Mouse (Mus musculus) embryonic facial prominence, embryonic 15.5 days (tissue): ENCODE results near the gene Gm13275. TPM values are rescaled to one million over a fixed set of nuclear protein-coding genes. Genes with fewer than 3 reads are reported as not detected.
"Not testable (repeated sequence)": the region's sequence is repeated elsewhere in the genome, so short reads cannot be mapped to it uniquely, and the experiment has no call there.

Source experiments
- ATAC-seq: fragments of 200-750 bp; cut with Nextera tagmentation; 2 replicates; pipeline ENCODE4 v1.8.0; 2017; ENCODE audit warnings: low read depth, moderate TSS enrichment; ENCODE audit not compliant: insufficient number of reproducible peaks, low FRiP score, low TSS enrichment
- H3K27ac ChIP-seq: fragments of 300-500 bp; sonication (generic); replicated peaks from 2 replicates; pipeline ENCODE4 v1.5.1; 2015; ENCODE audit warnings: mild to moderate bottlenecking, inconsistent platforms
- H3K27me3 ChIP-seq: fragments of 300-500 bp; sonication (generic); 2 replicates; pipeline ENCODE4 v1.6.1; 2015; ENCODE audit warnings: inconsistent platforms
- H3K36me3 ChIP-seq: fragments of 300-500 bp; sonication (generic); 2 replicates; pipeline ENCODE4 v1.6.1; 2015; ENCODE audit warnings: mild to moderate bottlenecking, inconsistent platforms
- H3K4me1 ChIP-seq: fragments of 300-500 bp; sonication (generic); 2 replicates; pipeline ENCODE4 v1.6.1; 2015; ENCODE audit warnings: inconsistent platforms
- H3K4me2 ChIP-seq: fragments of 300-500 bp; sonication (generic); replicated peaks from 2 replicates; pipeline ENCODE4 v1.6.1; 2015; ENCODE audit warnings: mild to moderate bottlenecking, inconsistent platforms
- H3K4me3 ChIP-seq: fragments of 300-500 bp; sonication (generic); replicated peaks from 2 replicates; pipeline ENCODE4 v1.5.1; 2015; ENCODE audit warnings: mild to moderate bottlenecking, inconsistent platforms
- H3K9ac ChIP-seq: fragments of 300-500 bp; sonication (generic); 2 replicates; pipeline ENCODE4 v1.6.1; 2015; ENCODE audit warnings: inconsistent platforms
- H3K9me3 ChIP-seq: fragments of 300-500 bp; sonication (generic); replicated peaks from 2 replicates; pipeline ENCODE4 v1.6.1; 2016; ENCODE audit warnings: inconsistent platforms
- WGBS: fragments of 180-500 bp; shearing (Covaris S2); methylation state at CpG from one replicate; pipeline ENCODE4 v1.1.7; 2015; 5-methylcytosine and 5-hydroxymethylcytosine counted together
- polyA plus RNA-seq: library from polyadenylated mRNA; unstranded; fragments of >200 nt; fragmentation: Nextera tagmentation; extraction: Ambion mirVana; gene quantifications from 2 replicates; pipeline ENCODE4 v1.2.1, GENCODE M21; 2015

Gene Gm13275
- polyA plus RNA-seq = not detected in 2 replicates

GRCm38 (mm10) chr4:88793936-88794675 lies at the start of gene Gm13275:
Gm13275 (plus strand) TSS chr4:88794487.
- WGBS = 0% methylated on average over 9 of the region's 52 CpGs
- H3K9ac ChIP-seq, H3K4me3 ChIP-seq, H3K27ac ChIP-seq, ATAC-seq, H3K4me1 ChIP-seq, H3K9me3 ChIP-seq, H3K4me2 ChIP-seq, H3K36me3 ChIP-seq, H3K27me3 ChIP-seq: not testable (repeated sequence)

DNA sequence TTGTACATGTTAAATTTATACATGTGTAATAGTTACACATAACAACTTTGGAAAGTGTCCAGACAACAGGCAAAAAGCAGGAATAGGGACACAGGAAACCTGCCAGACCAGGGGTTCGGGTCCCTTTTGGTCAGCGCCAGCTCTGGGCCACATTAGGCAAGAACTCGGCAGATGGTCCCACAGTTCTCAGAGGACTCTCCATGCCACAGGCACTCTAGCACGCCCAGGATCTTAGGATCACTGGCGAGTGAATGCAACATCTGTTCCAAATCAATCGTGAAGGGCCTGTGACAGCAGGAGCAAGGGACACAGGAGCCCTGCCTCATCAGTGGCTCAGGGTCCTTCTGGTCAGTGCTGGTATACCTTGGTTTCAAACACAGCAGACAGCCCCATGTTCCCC lies 44.4 kb upstream of the Gm13275 start:
- no peak for ATAC-seq
- Histone ChIP-seq H3K4me1 (no peaks in the 10 kb centered on the region), H3K9me3 (no peaks in the 10 kb centered on the region), H3K9ac (no peak overlapping the region), H3K4me3 (no peak overlapping the region), H3K27me3 (no peaks in the 10 kb centered on the region), H3K4me2 (no peak overlapping the region), H3K27ac (no peak overlapping the region), H3K36me3 (no peaks in the 10 kb centered on the region)
- 29% methylated on average over 6 of the region's 6 CpGs for WGBS

- not testable (repeated sequence) for H3K36me3 ChIP-seq, H3K27me3 ChIP-seq, H3K9me3 ChIP-seq, ATAC-seq, H3K4me2 ChIP-seq, H3K4me3 ChIP-seq, H3K27ac ChIP-seq, H3K4me1 ChIP-seq, H3K9ac ChIP-seq
- WGBS = 71% methylated on average over 15 of the region's 15 CpGs
These were observed 39.4 kb upstream of the Gm13275 start, which contains the start of gene Gm13271 for GRCm38 (mm10) chr4:88754818-88755340. Gm13271 (plus strand) TSS chr4:88754868.

- H3K9ac ChIP-seq = peak overlapping the region; percentile 70
These were observed 37.4 kb upstream of the Gm13275 start for GRCm38 (mm10) chr4:88756581-88757513.

DNA sequence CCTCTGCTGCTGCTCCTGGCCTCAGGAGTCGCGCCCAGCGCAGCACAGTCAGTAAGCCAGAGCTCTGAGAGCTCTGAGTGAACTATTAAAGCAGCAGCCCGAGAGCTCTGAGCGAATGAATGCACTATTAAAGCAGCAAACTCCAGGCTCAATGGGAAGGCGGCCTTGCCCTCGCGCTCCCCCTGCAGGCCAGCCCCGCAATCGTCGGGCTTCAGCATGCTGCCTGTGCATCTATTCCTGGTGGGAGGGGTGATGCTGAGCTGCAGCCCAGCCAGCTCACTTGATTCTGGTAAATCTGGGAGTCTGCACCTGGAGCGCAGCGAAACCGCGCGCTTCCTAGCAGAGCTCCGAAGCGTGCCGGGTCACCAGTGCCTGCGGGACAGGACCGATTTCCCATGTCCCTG lies 36.7 kb upstream of the Gm13275 start:
- H3K27me3 ChIP-seq, H3K36me3 ChIP-seq, H3K9me3 ChIP-seq, H3K4me1 ChIP-seq: not testable (repeated sequence)
- peak; percentile 99 for ATAC-seq
- H3K27ac ChIP-seq = peak overlapping the region; percentile 98
- 0% methylated on average over 13 of the region's 21 CpGs for WGBS
- peak overlapping the region; percentile 70 for H3K4me2 ChIP-seq
- H3K9ac ChIP-seq = peak overlapping the region; percentile 70; the same call in 1 of the 2 replicates
- peak overlapping the region; percentile 56 for H3K4me3 ChIP-seq

More at GRCm38 (mm10) chr4:88756581-88757513, 37.4 kb upstream of the Gm13275 start:
- WGBS = 8% methylated on average over 29 of the region's 31 CpGs
- not testable (repeated sequence) for H3K4me1 ChIP-seq, H3K9me3 ChIP-seq, H3K36me3 ChIP-seq, ATAC-seq, H3K27me3 ChIP-seq
- Histone ChIP-seq H3K4me3 (peak overlapping the region; percentile 56), H3K27ac (peak overlapping the region; percentile 98), H3K4me2 (peak overlapping the region; percentile 70)

DNA sequence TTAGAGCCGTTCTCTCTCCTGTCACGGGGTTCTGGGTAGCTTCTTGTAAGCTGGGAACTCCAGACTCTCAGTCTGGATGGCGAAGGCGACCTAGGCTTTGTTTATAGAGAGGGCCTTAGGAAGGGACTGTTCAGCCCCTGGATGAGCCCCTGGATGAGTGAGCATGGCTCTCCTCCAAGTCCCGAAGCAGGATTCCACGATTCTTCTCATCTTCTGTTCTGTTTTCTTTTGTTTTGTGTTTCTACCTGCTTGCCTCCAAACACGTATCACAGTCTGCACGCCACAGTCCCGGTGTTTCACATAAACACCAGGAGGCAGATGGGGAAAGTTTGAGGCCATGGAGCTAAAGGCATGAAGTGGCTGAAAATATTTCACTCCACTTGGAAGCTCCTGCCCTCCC lies 35.5 kb upstream of the Gm13275 start:
- H3K27me3 ChIP-seq = not testable (repeated sequence)

DNA sequence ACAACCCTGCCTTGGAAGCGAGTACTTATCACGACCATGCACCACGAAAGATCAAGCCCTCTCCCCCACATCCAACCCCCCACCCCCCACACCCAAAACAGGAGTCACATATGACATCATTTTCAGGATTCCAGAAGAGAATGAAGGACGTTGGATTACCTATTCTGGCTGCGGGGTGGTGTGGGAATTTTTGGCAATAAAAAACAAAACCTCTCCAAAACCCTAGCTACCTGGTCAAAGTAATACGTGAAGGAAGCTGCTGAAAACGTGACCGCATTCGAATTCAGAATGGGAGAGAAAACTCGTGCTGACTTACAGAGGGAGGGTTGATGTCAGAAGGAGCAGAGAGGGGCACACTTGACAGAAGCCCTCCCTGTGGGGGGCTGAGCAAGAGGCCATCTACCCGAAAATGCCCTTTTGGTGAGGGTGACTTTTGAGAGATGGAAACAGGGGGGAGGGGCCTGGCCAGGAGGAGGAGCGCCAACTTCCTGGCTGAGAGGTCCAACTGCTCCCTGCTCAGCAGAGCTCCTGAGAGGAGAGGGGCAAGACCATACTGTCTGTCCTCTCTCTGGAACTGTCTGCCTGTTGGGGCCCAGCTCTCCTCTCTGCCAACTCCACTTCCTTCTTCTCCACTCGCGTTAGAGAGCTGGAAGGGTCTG lies 34.5 kb upstream of the Gm13275 start, which contains the start of gene Gm13283:
TSS of gene Gm13283 (plus strand) at position 510 of the 659 bp plus-strand sequence.
- not testable (repeated sequence) for H3K4me1 ChIP-seq, H3K36me3 ChIP-seq, ATAC-seq, H3K9ac ChIP-seq, H3K27me3 ChIP-seq, H3K9me3 ChIP-seq
- H3K27ac ChIP-seq = peak within 1 kb of the TSS; percentile 84
- 13% methylated on average over 12 of the region's 14 CpGs for WGBS
- peak within 1 kb of the TSS; percentile 43 for H3K4me3 ChIP-seq
- H3K4me2 ChIP-seq = peak within 1 kb of the TSS; percentile 55

More for the DNA sequence above, 35.5 kb upstream of the Gm13275 start:
- H3K4me3 ChIP-seq, H3K36me3 ChIP-seq, H3K9ac ChIP-seq, H3K9me3 ChIP-seq, H3K4me2 ChIP-seq, ATAC-seq, H3K27ac ChIP-seq, H3K4me1 ChIP-seq: not testable (repeated sequence)
- 86% methylated on average over 9 of the region's 9 CpGs for WGBS

DNA sequence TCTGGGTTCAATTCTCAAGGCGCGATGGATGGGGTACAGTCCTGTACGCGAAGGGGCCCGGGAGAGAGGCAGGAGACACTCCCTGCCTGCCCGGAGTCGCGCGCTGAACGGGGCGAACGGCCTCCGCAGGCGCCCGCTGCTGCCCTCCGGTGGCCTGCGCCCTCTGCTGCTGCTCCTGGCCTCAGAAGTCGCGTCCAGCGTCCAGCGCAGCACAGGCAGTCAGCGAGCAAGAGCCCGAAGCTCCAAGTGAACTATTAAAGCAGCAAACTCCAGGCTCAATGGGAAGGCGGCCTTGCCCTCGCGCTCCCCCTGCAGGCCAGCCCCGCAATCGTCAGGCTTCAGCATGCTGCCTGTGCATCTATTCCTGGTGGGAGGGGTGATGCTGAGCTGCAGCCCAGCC lies 33.9 kb upstream of the Gm13275 start:
- not testable (repeated sequence) for H3K9ac ChIP-seq, H3K27me3 ChIP-seq, ATAC-seq, H3K36me3 ChIP-seq, H3K4me1 ChIP-seq, H3K9me3 ChIP-seq
- peak overlapping the region; percentile 43 for H3K4me3 ChIP-seq
- H3K27ac ChIP-seq = peak overlapping the region; percentile 84
- H3K4me2 ChIP-seq = peak overlapping the region; percentile 55
- WGBS = under 1% methylated on average over 26 of the region's 28 CpGs

DNA sequence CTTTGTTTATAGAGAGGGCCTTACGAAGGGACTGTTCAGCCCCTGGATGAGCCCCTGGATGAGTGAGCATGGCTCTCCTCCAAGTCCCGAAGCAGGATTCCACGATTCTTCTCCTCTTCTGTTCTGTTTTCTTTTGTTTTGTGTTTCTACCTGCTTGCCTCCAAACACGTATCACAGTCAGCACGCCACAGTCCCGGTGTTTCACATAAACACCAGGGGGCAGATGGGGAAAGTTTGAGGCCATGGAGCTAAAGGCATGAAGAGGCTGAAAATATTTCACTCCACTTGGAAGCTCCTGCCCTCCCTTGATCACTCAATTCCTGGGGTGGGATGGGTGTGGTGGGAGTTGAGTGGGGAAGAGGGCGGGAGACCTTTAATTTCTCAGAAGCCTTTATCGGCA lies 32.5 kb upstream of the Gm13275 start:
- H3K27me3 ChIP-seq, ATAC-seq, H3K27ac ChIP-seq, H3K9ac ChIP-seq, H3K4me2 ChIP-seq, H3K4me3 ChIP-seq, H3K9me3 ChIP-seq, H3K4me1 ChIP-seq, H3K36me3 ChIP-seq: not testable (repeated sequence)
- 63% methylated on average over 6 of the region's 8 CpGs for WGBS

- 57% methylated on average over 9 of the region's 9 CpGs for WGBS
- H3K9me3 ChIP-seq, H3K27me3 ChIP-seq, H3K9ac ChIP-seq, H3K4me1 ChIP-seq, ATAC-seq, H3K4me2 ChIP-seq, H3K4me3 ChIP-seq, H3K36me3 ChIP-seq, H3K27ac ChIP-seq: not testable (repeated sequence)
These were observed 31.9 kb upstream of the Gm13275 start for GRCm38 (mm10) chr4:88762341-88762740.
